Mouse (Mus musculus): ENCODE measurements at regions not wholly inside any gene's neighbourhood (a gene's known extent, or its start where the extent isn't known, plus 50 kb on each side); places are given as distances from the start of the nearest gene placed in this dataset.
A peak's percentile ranks its signal among the peaks of the same experiment; 100 is the strongest.
"Not testable (repeated sequence)": the region's sequence is repeated elsewhere in the genome, so short reads cannot be mapped to it uniquely, and the experiment has no call there.

DNA sequence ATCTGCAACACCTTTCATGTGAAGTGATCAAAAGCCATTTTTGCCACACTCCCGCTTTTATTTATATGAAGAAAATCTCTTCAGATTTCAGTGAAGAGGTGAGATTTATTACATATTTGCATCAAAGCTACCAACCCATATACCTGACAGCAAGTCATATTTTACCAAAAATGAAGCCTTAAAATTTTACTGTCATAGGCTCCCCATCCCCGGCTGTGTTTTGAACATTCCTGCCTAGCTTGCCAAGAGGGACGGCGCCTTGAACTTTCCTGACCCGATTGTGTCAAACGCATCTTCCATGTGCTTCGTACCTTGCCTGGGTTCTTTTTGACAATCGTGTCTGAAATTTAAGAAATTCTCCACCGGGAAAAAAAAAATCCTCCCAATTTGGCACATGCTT lies 173.3 kb upstream of the Six2 start:
- Histone ChIP-seq H3K27ac (ENCODE audit: low read length) (no peak overlapping the region), H3K9ac (replicated peaks; ENCODE audit: low read depth, low read length) (no peak overlapping the region), H3K4me3 (ENCODE audit: low read depth, low read length) (no peak overlapping the region), H3K36me3 (ENCODE audit: control insufficient read depth, insufficient read depth, low read length) (no peaks in the 10 kb centered on the region), H3K27me3 (ENCODE audit: control insufficient read depth, insufficient read depth, low read length) (no peaks in the 10 kb centered on the region), H3K4me2 (replicated peaks; ENCODE audit: low read depth, low read length) (no peak overlapping the region), H3K4me1 (ENCODE audit: control insufficient read depth, insufficient read depth, low read length) (no peaks in the 10 kb centered on the region), H3K9me3 (ENCODE audit: control insufficient read depth, low read depth, low read length) (no peaks in the 10 kb centered on the region)
- 67% methylated on average over 9 of the region's 9 CpGs for WGBS
- no peak for ATAC-seq (ENCODE audit: insufficient number of reproducible peaks, insufficient read depth, low FRiP score, low read depth)

DNA sequence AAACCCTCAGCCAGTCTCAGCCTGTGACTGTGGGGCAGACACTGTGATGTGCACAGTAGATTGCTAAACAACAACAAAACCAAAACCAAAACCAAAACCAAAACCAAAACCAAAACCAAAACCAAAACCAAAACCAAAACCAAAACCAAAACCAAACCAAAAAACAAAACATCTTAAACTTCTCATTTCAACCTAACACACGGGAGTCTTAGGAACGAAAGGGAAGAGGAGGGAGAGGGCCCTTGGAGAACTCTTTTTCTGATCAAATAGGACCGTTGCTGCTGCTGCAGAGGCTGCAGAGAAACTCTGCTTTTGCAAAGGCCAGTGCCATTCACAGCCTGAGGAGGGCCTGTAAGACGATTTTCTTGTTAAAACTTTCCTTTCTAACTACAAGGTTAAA lies 172.7 kb upstream of the Six2 start:
- H3K27ac ChIP-seq (ENCODE audit: low read length): no peak overlapping the region
- no peaks in the 10 kb centered on the region for H3K36me3 ChIP-seq (ENCODE audit: control insufficient read depth, insufficient read depth, low read length)
- H3K27me3 ChIP-seq (ENCODE audit: control insufficient read depth, insufficient read depth, low read length): no peaks in the 10 kb centered on the region
- H3K4me1 ChIP-seq (ENCODE audit: control insufficient read depth, insufficient read depth, low read length): no peaks in the 10 kb centered on the region
- no peaks in the 10 kb centered on the region for H3K9me3 ChIP-seq (ENCODE audit: control insufficient read depth, low read depth, low read length)
- no peak overlapping the region for H3K4me3 ChIP-seq (ENCODE audit: low read depth, low read length)
- no peak for ATAC-seq (ENCODE audit: insufficient number of reproducible peaks, insufficient read depth, low FRiP score, low read depth)
- no peak overlapping the region for H3K9ac ChIP-seq (replicated peaks; ENCODE audit: low read depth, low read length)
- no peak overlapping the region for H3K4me2 ChIP-seq (replicated peaks; ENCODE audit: low read depth, low read length)
- 55% methylated on average over 4 of the region's 4 CpGs for WGBS

DNA sequence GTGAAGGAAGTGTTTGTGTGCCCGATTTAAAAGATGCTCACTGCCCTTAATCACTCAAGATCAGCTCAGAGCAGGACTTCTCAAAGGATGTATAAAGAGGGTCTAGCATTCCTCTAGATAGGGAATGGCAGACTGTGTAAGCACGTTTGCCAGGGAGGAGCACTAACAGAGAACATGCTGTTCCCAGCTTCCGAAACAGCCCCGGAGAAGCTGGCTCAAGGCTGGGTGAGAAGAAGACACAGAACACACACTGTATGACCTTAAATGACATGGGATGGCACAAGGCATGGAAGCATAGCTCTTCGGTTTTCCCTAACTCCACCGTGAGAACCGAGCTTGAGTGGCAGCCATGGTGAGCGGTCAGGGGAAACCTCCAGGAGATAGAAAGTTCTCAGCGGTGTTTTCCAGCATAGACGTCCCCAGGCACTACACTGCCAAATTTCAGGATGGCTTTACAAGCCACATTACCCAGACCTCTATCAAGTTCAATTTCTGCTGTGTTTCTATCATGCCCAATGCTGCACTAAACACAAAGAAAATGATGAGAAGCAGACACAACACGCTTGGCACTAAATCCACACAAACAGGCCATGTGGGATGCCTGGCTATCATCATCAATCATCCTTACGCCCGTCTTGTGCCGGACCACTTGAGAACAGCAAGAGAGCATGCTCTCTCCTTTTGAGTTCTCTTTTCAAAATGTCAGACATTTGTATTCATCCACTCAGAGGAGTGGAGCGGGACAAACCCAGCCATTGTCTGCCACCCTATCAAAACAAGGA lies 172.0 kb upstream of the Six2 start:
- no peak overlapping the region for H3K4me3 ChIP-seq (ENCODE audit: low read depth, low read length)
- 0 out of 2 replicates have a peak, but pooled peaks have one; percentile 18 for ATAC-seq (ENCODE audit: insufficient number of reproducible peaks, insufficient read depth, low FRiP score, low read depth)
- no peak overlapping the region for H3K9ac ChIP-seq (replicated peaks; ENCODE audit: low read depth, low read length)
- no peaks in the 10 kb centered on the region for H3K27me3 ChIP-seq (ENCODE audit: control insufficient read depth, insufficient read depth, low read length)
- no peaks in the 10 kb centered on the region for H3K9me3 ChIP-seq (ENCODE audit: control insufficient read depth, low read depth, low read length)
- no peak overlapping the region for H3K4me2 ChIP-seq (replicated peaks; ENCODE audit: low read depth, low read length)
- 67% methylated on average over 15 of the region's 15 CpGs for WGBS
- no peaks in the 10 kb centered on the region for H3K4me1 ChIP-seq (ENCODE audit: control insufficient read depth, insufficient read depth, low read length)
- no peaks in the 10 kb centered on the region for H3K36me3 ChIP-seq (ENCODE audit: control insufficient read depth, insufficient read depth, low read length)
- no peak overlapping the region for H3K27ac ChIP-seq (ENCODE audit: low read length)

DNA sequence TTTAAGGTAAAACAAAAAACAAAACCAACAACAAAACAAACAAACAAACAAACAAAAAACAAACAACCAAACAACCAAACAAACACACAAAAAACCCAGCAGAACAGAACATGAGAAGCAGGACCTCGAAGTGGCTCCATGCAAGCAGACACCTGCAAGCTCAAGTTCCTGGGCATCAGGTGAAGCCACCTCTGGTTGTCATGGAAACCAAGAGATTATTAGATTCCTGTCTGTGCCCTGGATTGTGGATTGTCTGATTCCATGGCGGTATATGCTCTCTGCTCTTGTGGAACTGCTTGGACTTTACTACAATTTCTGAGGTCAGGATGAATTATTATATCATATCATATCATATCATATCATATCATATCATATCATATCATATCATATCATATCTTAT lies 170.4 kb upstream of the Six2 start:
- Histone ChIP-seq H3K4me1 (ENCODE audit: control insufficient read depth, insufficient read depth, low read length) (no peaks in the 10 kb centered on the region), H3K9ac (replicated peaks; ENCODE audit: low read depth, low read length) (no peak overlapping the region), H3K9me3 (ENCODE audit: control insufficient read depth, low read depth, low read length) (no peaks in the 10 kb centered on the region), H3K4me2 (replicated peaks; ENCODE audit: low read depth, low read length) (peak overlapping the region; percentile 24; the same call in 1 of the 2 replicates), H3K36me3 (ENCODE audit: control insufficient read depth, insufficient read depth, low read length) (no peaks in the 10 kb centered on the region), H3K4me3 (ENCODE audit: low read depth, low read length) (no peak overlapping the region), H3K27ac (ENCODE audit: low read length) (no peak overlapping the region), H3K27me3 (ENCODE audit: control insufficient read depth, insufficient read depth, low read length) (no peaks in the 10 kb centered on the region)
- WGBS: 85% methylated on average over 2 of the region's 2 CpGs
- no peak for ATAC-seq (ENCODE audit: insufficient number of reproducible peaks, insufficient read depth, low FRiP score, low read depth)

DNA sequence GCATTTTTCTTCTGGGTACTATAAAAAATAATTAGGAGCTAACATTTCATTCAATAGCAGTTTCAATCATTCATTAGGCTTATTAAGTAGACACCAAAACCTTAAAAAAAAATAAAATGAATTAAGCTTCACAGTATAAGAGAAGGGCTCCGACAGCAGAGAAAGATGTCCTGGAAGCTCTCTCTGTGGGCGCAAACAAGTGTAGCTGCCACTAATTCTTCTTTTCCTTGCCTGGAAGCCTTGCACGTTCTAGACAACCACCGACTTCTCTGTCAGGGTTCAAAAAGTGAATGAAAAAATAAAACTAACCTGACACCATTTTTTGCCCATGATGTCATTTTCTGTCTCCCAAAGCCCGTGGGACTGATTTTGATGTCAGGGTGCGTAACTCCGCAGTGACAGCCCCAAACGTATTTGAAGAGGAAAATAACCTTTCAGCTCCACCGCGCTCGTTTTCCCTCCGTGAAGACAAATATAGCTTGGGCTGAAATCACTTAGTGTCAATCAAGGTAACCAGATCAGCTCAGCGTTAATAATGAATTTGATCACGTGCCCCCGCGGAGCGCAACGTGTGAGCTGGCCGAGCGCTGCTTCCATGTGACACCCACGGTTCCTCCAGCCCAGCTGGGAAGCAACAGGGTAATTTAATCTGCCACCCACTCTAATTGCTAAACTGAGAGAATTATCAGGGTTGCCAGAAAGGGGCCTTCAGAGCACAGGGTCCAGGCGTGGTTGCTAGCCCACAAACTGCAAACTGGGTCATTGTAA lies 169.8 kb upstream of the Six2 start:
- H3K4me2 ChIP-seq (replicated peaks; ENCODE audit: low read depth, low read length): peak overlapping the region; percentile 24; the same call in 1 of the 2 replicates
- H3K27me3 ChIP-seq (ENCODE audit: control insufficient read depth, insufficient read depth, low read length): no peaks in the 10 kb centered on the region
- ATAC-seq (ENCODE audit: insufficient number of reproducible peaks, insufficient read depth, low FRiP score, low read depth): peak; percentile 28; the same call in 1 of the 2 replicates
- no peak overlapping the region for H3K9ac ChIP-seq (replicated peaks; ENCODE audit: low read depth, low read length)
- no peaks in the 10 kb centered on the region for H3K9me3 ChIP-seq (ENCODE audit: control insufficient read depth, low read depth, low read length)
- H3K4me3 ChIP-seq (ENCODE audit: low read depth, low read length): no peak overlapping the region
- H3K4me1 ChIP-seq (ENCODE audit: control insufficient read depth, insufficient read depth, low read length): no peaks in the 10 kb centered on the region
- 26% methylated on average over 22 of the region's 22 CpGs for WGBS
- no peaks in the 10 kb centered on the region for H3K36me3 ChIP-seq (ENCODE audit: control insufficient read depth, insufficient read depth, low read length)
- no peak overlapping the region for H3K27ac ChIP-seq (ENCODE audit: low read length)

DNA sequence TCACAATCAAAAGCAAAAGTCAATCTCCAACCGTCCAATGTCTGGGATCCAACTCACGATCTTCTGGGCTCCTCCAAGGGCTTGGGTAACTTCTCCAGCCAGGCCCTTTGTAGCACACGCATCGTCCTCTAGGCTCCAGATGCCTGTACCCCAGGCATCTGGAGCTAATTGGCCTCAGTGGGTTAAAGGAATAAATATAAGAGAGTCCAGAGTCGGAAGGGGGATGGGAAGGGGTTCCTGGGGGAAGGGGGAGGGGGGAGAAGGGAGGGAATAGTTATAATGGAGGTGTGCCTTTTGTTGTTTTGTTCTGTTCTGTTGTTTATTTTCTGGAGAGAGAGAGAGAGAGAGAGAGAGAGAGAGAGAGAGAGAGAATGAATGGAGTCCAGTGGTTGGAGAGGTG lies 168.8 kb upstream of the Six2 start:
- not testable (repeated sequence) for H3K27ac ChIP-seq (ENCODE audit: low read length); H3K4me1 ChIP-seq (ENCODE audit: control insufficient read depth, insufficient read depth, low read length); H3K4me2 ChIP-seq (replicated peaks; ENCODE audit: low read depth, low read length); H3K36me3 ChIP-seq (ENCODE audit: control insufficient read depth, insufficient read depth, low read length); ATAC-seq (ENCODE audit: insufficient number of reproducible peaks, insufficient read depth, low FRiP score, low read depth); H3K4me3 ChIP-seq (ENCODE audit: low read depth, low read length); H3K27me3 ChIP-seq (ENCODE audit: control insufficient read depth, insufficient read depth, low read length); H3K9me3 ChIP-seq (ENCODE audit: control insufficient read depth, low read depth, low read length); H3K9ac ChIP-seq (replicated peaks; ENCODE audit: low read depth, low read length)
- WGBS: 34% methylated on average over 3 of the region's 5 CpGs

DNA sequence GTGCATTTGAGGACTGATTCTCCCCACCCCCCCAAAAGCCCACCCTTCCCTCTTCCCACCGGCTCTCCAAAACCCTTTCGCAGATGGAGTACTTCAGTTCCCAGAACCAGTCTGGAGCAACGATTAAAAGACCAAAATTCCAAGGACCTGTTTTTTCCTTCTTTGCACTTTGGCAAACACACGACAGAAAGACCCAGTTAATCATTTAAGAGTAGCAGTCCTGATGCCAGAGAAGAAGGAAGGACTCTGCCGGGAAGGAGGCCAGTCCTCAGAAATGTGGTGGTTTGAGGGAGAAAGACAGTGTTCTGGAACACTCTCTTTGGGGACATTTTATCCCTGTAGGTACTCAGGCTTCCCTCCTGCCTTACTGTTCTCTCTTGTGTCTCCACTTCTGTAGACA lies 165.1 kb upstream of the Six2 start:
- Histone ChIP-seq H3K4me2 (replicated peaks; ENCODE audit: low read depth, low read length) (no peak overlapping the region), H3K4me1 (ENCODE audit: control insufficient read depth, insufficient read depth, low read length) (no peaks in the 10 kb centered on the region), H3K36me3 (ENCODE audit: control insufficient read depth, insufficient read depth, low read length) (no peaks in the 10 kb centered on the region), H3K4me3 (ENCODE audit: low read depth, low read length) (no peak overlapping the region), H3K9me3 (ENCODE audit: control insufficient read depth, low read depth, low read length) (no peaks in the 10 kb centered on the region), H3K27me3 (ENCODE audit: control insufficient read depth, insufficient read depth, low read length) (no peaks in the 10 kb centered on the region), H3K9ac (replicated peaks; ENCODE audit: low read depth, low read length) (no peak overlapping the region), H3K27ac (ENCODE audit: low read length) (no peak overlapping the region)
- 60% methylated on average over 5 of the region's 5 CpGs for WGBS
- no peak for ATAC-seq (ENCODE audit: insufficient number of reproducible peaks, insufficient read depth, low FRiP score, low read depth)

DNA sequence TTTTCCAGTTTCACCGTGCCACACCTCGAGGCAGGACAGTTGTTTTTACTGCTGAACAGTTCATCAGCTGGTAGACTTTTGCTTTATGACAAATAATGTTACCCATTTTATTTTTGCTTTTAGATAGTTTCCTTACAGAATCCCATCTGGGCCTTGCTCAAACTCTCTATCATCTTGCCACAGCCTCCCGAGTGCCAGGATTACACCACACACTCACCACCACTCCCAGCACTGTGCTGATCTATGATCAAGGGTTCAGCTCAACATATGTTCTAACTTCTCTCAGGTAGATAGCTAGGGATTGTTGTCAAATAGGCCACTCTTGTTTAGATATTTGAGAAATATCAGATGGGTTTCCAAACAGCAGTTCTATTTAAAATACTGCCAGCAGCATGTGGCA lies 160.5 kb upstream of the Six2 start:
- no peak for ATAC-seq (ENCODE audit: insufficient number of reproducible peaks, insufficient read depth, low FRiP score, low read depth)
- WGBS: 86% methylated on average over 3 of the region's 3 CpGs
- no peak overlapping the region for H3K27ac ChIP-seq (ENCODE audit: low read length)

More for the DNA sequence above, 160.5 kb upstream of the Six2 start:
- Histone ChIP-seq H3K27me3 (ENCODE audit: control insufficient read depth, insufficient read depth, low read length) (no peaks in the 10 kb centered on the region), H3K4me1 (ENCODE audit: control insufficient read depth, insufficient read depth, low read length) (no peaks in the 10 kb centered on the region), H3K36me3 (ENCODE audit: control insufficient read depth, insufficient read depth, low read length) (no peaks in the 10 kb centered on the region), H3K9me3 (ENCODE audit: control insufficient read depth, low read depth, low read length) (no peaks in the 10 kb centered on the region), H3K4me3 (ENCODE audit: low read depth, low read length) (no peak overlapping the region), H3K4me2 (replicated peaks; ENCODE audit: low read depth, low read length) (no peak overlapping the region), H3K9ac (replicated peaks; ENCODE audit: low read depth, low read length) (no peak overlapping the region)

Data from stomach, embryonic 14.5 days (tissue).